Mouse (Mus musculus) G1E (cell line): Measurements from ENCODE around the gene Prkar1b. TPM values are rescaled to one million over a fixed set of nuclear protein-coding genes. Genes with fewer than 3 reads are reported as not detected.

Source experiments
- ATAC-seq: 2 replicates; pipeline ENCODE4 v1.8.0; 2016; ENCODE audit warnings: mild to moderate bottlenecking; ENCODE audit not compliant: insufficient number of reproducible peaks, poor library complexity, low FRiP score, severe bottlenecking; ENCODE audit errors: extremely low read depth
- DNase-seq: peaks from one replicate; pipeline ENCODE4 v3.0.0; 2012; ENCODE audit warnings: low spot score
- H3K27me3 ChIP-seq: 2 replicates; pipeline ENCODE4 v1.6.1; 2012; ENCODE audit warnings: mild to moderate bottlenecking, low read length, inconsistent platforms; ENCODE audit not compliant: insufficient read depth
- H3K36me3 ChIP-seq: replicated peaks from 2 replicates; pipeline ENCODE3; 2012; ENCODE audit warnings: mild to moderate bottlenecking, inconsistent platforms
- H3K4me1 ChIP-seq: 2 replicates; pipeline ENCODE4 v1.6.1; 2012; ENCODE audit warnings: low read depth, low read length, inconsistent platforms, mixed read lengths; ENCODE audit not compliant: insufficient read depth
- H3K4me3 ChIP-seq: 2 replicates; pipeline ENCODE4 v1.5.1; 2012; ENCODE audit warnings: low read depth, mild to moderate bottlenecking, inconsistent platforms, low read length, moderate library complexity, mixed read lengths
- H3K9me3 ChIP-seq: replicated peaks from 2 replicates; pipeline ENCODE4 v1.6.1; 2012; ENCODE audit warnings: inconsistent platforms
- CTCF ChIP-seq: IDR thresholded peaks from 2 replicates; pipeline ENCODE4 v1.5.1; 2012; ENCODE audit warnings: low read depth, low read length, inconsistent platforms, mixed read lengths
- GATA1 ChIP-seq: IDR thresholded peaks from 2 replicates; pipeline ENCODE4 v1.6.1; 2012; ENCODE audit warnings: borderline replicate concordance, low read length, inconsistent platforms, mixed read lengths
- GATA2 ChIP-seq: IDR thresholded peaks from 2 replicates; pipeline ENCODE4 v1.6.1; 2012; ENCODE audit warnings: low read depth, low read length, inconsistent platforms, borderline replicate concordance
- POLR2AphosphoS5 ChIP-seq: IDR thresholded peaks from 2 replicates; pipeline ENCODE4 v1.6.1; 2012; ENCODE audit warnings: low read depth, low read length, inconsistent platforms; ENCODE audit not compliant: insufficient replicate concordance
- TAL1 ChIP-seq: conservative IDR thresholded peaks from 2 replicates; pipeline ENCODE4 v1.6.1; 2012; ENCODE audit warnings: low read depth, low read length, inconsistent platforms, mixed read lengths
- polyA plus RNA-seq: library from polyadenylated mRNA; stranded (reverse); fragments of >175 nt; gene quantifications from 2 replicates; pipeline ENCODE4 v1.2.3, GENCODE M21; 2012
- total RNA-seq, 2 experiments: library from RNA; stranded (forward) in 1 of 2; stranded (reverse) in 1 of 2; fragments of 200-1000 nt in 1 of 2; fragments of >200 nt in 1 of 2; fragmentation: Nextera tagmentation in 1 of 2; gene quantifications; 2 replicates each; pipeline ENCODE4 v1.2.3; 2014 to 2017

The Prkar1b gene
- total and polyA plus RNA-seq, 3 experiments = 1.3 TPM; not detected in 2

DNA sequence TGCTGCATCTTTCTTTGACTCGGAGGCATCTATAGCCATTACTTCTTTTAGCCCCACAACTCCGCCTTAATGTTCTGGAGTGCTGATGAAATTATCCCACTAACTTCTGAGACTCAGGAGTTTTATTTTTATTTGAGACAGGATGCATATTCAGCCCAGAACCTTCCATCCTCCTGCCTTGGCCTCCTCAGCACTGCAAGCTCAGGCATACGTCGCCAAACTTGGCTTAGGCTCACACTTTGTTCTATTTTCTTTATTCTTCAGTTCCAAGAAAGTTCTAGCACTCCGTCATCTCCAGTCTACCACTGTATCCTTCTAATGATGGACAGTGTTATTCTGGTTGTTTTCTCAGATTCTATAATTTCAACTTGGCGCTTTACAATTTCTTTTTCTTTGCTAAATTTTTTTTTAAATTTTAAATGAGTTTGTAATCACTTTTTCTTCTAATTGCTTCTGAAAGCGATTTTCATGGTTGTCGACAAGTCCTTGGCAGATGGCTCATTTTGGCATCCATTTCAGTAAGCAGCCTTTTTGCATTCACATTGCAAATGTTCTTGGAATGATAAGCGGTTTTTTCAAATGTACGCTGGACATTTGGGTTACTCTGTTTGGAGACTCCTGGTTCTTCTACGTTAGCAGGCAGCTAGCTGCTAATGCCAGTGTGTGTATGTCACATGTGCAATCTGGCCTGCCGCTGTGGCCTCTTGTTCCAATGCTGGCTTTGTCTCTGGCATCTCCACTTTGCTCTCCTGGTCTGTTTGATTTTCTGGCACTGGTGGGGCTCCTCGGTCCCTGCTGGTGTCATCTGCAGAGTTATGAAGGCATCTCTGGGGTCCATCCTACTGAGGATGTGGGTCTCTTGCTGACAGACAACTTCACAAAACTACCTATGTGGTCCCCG, 2.4 kb downstream of the Prkar1b start:
- 0 out of 2 replicates have a peak, but pooled peaks cover 2% of the 10 kb centered on the region for H3K9me3 ChIP-seq
- H3K4me1 ChIP-seq = peaks cover 31% of the 10 kb centered on the region
- peaks cover 21% of the 10 kb centered on the region for H3K36me3 ChIP-seq
- no peak for TF ChIP-seq POLR2AphosphoS5
- TF ChIP-seq CTCF = no peak
- TF ChIP-seq TAL1 = no peak
- no peak for TF ChIP-seq GATA1
- DNase-seq (no peak), ATAC-seq (no peak)
- no peaks in the 10 kb centered on the region for H3K27me3 ChIP-seq
- H3K4me3 ChIP-seq = no peak overlapping the region

DNA sequence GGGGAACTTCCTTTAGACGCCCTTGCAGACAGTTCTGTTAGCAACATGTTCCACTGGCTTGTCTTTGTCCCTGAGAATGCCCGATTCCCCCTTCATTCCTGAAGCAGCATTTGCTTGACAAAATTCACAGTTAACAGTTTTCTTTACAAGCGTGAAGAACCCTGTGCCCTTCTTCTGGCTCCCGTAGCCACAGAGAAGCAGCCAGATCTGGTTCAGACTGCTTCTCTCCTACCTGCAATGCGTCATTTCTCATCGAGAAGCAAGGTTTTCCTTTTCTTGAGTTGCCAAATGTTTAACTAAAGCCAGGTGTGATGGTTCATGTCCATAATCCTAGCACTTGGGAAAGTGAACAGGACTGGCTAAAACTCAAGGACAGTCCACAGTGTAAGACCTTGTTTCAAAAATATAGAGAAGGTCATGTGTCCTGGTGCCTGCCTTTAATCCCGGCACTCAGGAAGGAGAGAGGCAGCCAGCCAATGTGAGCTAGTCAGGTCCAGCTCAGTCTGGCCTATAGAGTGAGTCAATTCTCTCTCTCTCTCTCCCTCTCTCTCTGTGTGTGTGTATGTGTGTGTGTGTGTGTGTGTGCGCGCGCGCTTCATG, 3.2 kb downstream of the Prkar1b start:
- no peak for ATAC-seq
- no peak overlapping the region for H3K4me3 ChIP-seq
- H3K27me3 ChIP-seq = no peaks in the 10 kb centered on the region
- H3K9me3 ChIP-seq = 0 out of 2 replicates have a peak, but pooled peaks cover 2% of the 10 kb centered on the region
- peaks cover 12% of the 10 kb centered on the region for H3K36me3 ChIP-seq
- no peak for DNase-seq
- TF ChIP-seq GATA1 (no peak), CTCF (no peak)
- peaks cover 23% of the 10 kb centered on the region for H3K4me1 ChIP-seq

GRCm38 (mm10) chr5:139145726-139146125, 4.1 kb downstream of the Prkar1b start:
- no peaks in the 10 kb centered on the region for H3K27me3 ChIP-seq
- no peak overlapping the region for H3K4me3 ChIP-seq
- peaks cover 8% of the 10 kb centered on the region for H3K36me3 ChIP-seq
- ATAC-seq (no peak), DNase-seq (no peak)
- no peak for TF ChIP-seq POLR2AphosphoS5
- no peak for TF ChIP-seq CTCF
- no peak for TF ChIP-seq GATA1
- no peak for TF ChIP-seq TAL1
- peaks cover 14% of the 10 kb centered on the region for H3K4me1 ChIP-seq
- 0 out of 2 replicates have a peak, but pooled peaks cover 2% of the 10 kb centered on the region for H3K9me3 ChIP-seq

- no peak for DNase-seq
- Histone ChIP-seq H3K36me3 (peaks cover 8% of the 10 kb centered on the region), H3K9me3 (0 out of 2 replicates have a peak, but pooled peaks cover 2% of the 10 kb centered on the region), H3K4me1 (peaks cover 7% of the 10 kb centered on the region), H3K4me3 (no peak overlapping the region), H3K27me3 (peaks cover 4% of the 10 kb centered on the region; the same call in 1 of the 2 replicates)
- no peak for ATAC-seq
- TF ChIP-seq CTCF = no peak
These were observed 5.9 kb downstream of the Prkar1b start for GRCm38 (mm10) chr5:139143890-139144289.

GRCm38 (mm10) chr5:139141326-139141725, 8.5 kb downstream of the Prkar1b start:
- Histone ChIP-seq H3K4me1 (no peaks in the 10 kb centered on the region), H3K36me3 (no peaks in the 10 kb centered on the region), H3K27me3 (peaks cover 11% of the 10 kb centered on the region; the same call in 1 of the 2 replicates), H3K9me3 (0 out of 2 replicates have a peak, but pooled peaks cover 2% of the 10 kb centered on the region), H3K4me3 (no peak overlapping the region)
- ATAC-seq (no peak), DNase-seq (no peak)
- TF ChIP-seq POLR2AphosphoS5 = no peak
- no peak for TF ChIP-seq CTCF
- no peak for TF ChIP-seq GATA1
- no peak for TF ChIP-seq TAL1
- TF ChIP-seq GATA2 = no peak

DNA sequence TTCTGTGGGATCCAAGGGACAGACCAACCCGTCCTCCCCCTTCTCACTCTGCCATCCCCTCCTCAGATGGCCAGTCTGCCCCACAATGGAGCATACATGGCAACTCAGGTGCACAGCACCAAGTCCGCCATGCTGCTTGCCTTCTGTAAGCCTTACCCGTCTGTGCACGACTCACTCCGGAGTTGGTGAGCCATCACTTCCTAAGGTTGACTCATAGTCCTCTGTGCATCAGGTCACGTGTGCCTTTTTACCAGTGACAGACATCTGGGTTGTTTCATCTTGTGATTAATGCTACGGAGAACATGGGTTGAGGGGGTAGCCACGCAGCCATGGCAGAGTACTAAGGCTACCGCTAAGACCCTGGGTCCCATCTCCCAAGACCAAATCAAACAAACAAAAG, 9.2 kb downstream of the Prkar1b start:
- no peaks in the 10 kb centered on the region for H3K36me3 ChIP-seq
- DNase-seq (no peak), ATAC-seq (no peak)
- TF ChIP-seq TAL1 (no peak), CTCF (no peak), GATA1 (no peak), GATA2 (no peak), POLR2AphosphoS5 (no peak)
- no peaks in the 10 kb centered on the region for H3K4me1 ChIP-seq
- H3K9me3 ChIP-seq = 0 out of 2 replicates have a peak, but pooled peaks cover 2% of the 10 kb centered on the region
- peaks cover 11% of the 10 kb centered on the region; the same call in 1 of the 2 replicates for H3K27me3 ChIP-seq
- H3K4me3 ChIP-seq = no peak overlapping the region; the same call in 1 of the 2 replicates
